Comparison of ENCODE assay signal across 8 mouse cellular contexts in genomic region chr3:126831418-126832138, GRCm38 (mm10).
DNase-seq lines count a peak whose midpoint lies in the region; ATAC-seq lines count a peak whose summit lies in the region.

No protein-coding gene starts in this region.

- no peak overlapping the region for H3K4me2 ChIP-seq in heart, embryonic 11.5 days
- H3K4me2 ChIP-seq in midbrain, embryonic 14.5 days (ENCODE audit: low read length): no peak overlapping the region

- no peaks in the 10 kb centered on the region for H3K9me3 ChIP-seq in heart, embryonic 11.5 days (replicated peaks; ENCODE audit: control insufficient read depth, low read length)
- H3K9me3 ChIP-seq in midbrain, embryonic 14.5 days (ENCODE audit: control insufficient read depth, low read length): no peaks in the 10 kb centered on the region

- no peaks in the 10 kb centered on the region for H3K27me3 ChIP-seq in heart, embryonic 11.5 days (ENCODE audit: control insufficient read depth, insufficient read depth, low read length)
- no peaks in the 10 kb centered on the region for H3K27me3 ChIP-seq in midbrain, embryonic 14.5 days (ENCODE audit: control insufficient read depth, insufficient read depth, low read length)

- no peaks in the 10 kb centered on the region for H3K36me3 ChIP-seq in heart, embryonic 11.5 days (ENCODE audit: control insufficient read depth, insufficient read depth, low read length)
- no peaks in the 10 kb centered on the region for H3K36me3 ChIP-seq in midbrain, embryonic 14.5 days (ENCODE audit: control insufficient read depth, insufficient read depth, low read length)

- peak; percentile 78 for ATAC-seq in heart, embryonic 11.5 days (replicated peaks; ENCODE audit: insufficient number of reproducible peaks, low FRiP score, low TSS enrichment)
- no peak; the same call in 1 of the 2 replicates for ATAC-seq in midbrain, embryonic 14.5 days (ENCODE audit: low FRiP score, low TSS enrichment)

- no peak overlapping the region for H3K4me3 ChIP-seq in heart, embryonic 11.5 days (ENCODE audit: low read depth, low read length)
- H3K4me3 ChIP-seq in midbrain, embryonic 14.5 days (replicated peaks; ENCODE audit: low read depth, low read length): no peak overlapping the region

- DNase-seq in right cerebral cortex, adult 2 months (ENCODE audit: low spot score in 2 of 2): peak; percentile 28 to 30
- no peak for DNase-seq in right cerebral cortex, postnatal 4 days
- DNase-seq in embryo, embryonic 10.5 days (ENCODE audit: low spot score): peak; percentile 12
- peak; percentile 79 for DNase-seq in lung, postnatal 25 days (ENCODE audit: low spot score)
- DNase-seq in spleen, adult 18-20 months: no peak
- DNase-seq in midbrain, embryonic 14.5 days: no peak
- no peak for DNase-seq in neural tube, embryonic 10.5 days (ENCODE audit: extremely low spot score, low spot score)

- H3K27ac ChIP-seq in heart, embryonic 11.5 days (ENCODE audit: low read depth, low read length): 0 out of 2 replicates have a peak overlapping the region, but pooled peaks have one; percentile 29
- H3K27ac ChIP-seq in midbrain, embryonic 14.5 days (replicated peaks; ENCODE audit: low read depth, low read length): no peak overlapping the region

- H3K9ac ChIP-seq in heart, embryonic 11.5 days (ENCODE audit: low read depth, low read length): no peak overlapping the region
- H3K9ac ChIP-seq in midbrain, embryonic 14.5 days (replicated peaks; ENCODE audit: low read length): no peak overlapping the region

- peaks cover 7% of the 10 kb centered on the region for H3K4me1 ChIP-seq in heart, embryonic 11.5 days (ENCODE audit: control insufficient read depth, insufficient read depth, low read length)
- H3K4me1 ChIP-seq in midbrain, embryonic 14.5 days (ENCODE audit: control insufficient read depth, insufficient read depth, low read length): no peaks in the 10 kb centered on the region

- 32% methylated on average over 6 of the region's 6 CpGs for WGBS in heart, embryonic 11.5 days (ENCODE audit: insufficient replicate concordance)
- 85% methylated on average over 6 of the region's 6 CpGs for WGBS in midbrain, embryonic 14.5 days

Comparison
In these comparisons a context has a peak if more than half of its experiments do, and no peak if none do; other contexts are left out.
1. DNase-seq: peak in right cerebral cortex, adult 2 months (2 of 2), embryo, embryonic 10.5 days (single experiment) and lung, postnatal 25 days (single experiment); none in right cerebral cortex, postnatal 4 days (single experiment), spleen, adult 18-20 months (0 of 2), midbrain, embryonic 14.5 days (single experiment) and neural tube, embryonic 10.5 days (single experiment).